Mouse (Mus musculus) hindbrain, embryonic 12.5 days (tissue): ENCODE results near the gene Rlf. TPM values are rescaled to one million over a fixed set of nuclear protein-coding genes. Genes with fewer than 3 reads are reported as not detected.

ENCODE experiments used
- ATAC-seq: fragments of 200-750 bp; cut with Nextera tagmentation; 2 replicates; pipeline ENCODE4 v1.8.0; 2017; ENCODE audit warnings: moderate TSS enrichment; ENCODE audit not compliant: low FRiP score
- H3K27ac ChIP-seq: fragments of 300-500 bp; sonication (generic); 2 replicates; pipeline ENCODE4 v1.5.1; 2016; ENCODE audit warnings: mild to moderate bottlenecking
- H3K27me3 ChIP-seq: fragments of 300-500 bp; sonication (generic); 2 replicates; pipeline ENCODE4 v1.6.1; 2016; ENCODE audit warnings: mild to moderate bottlenecking
- H3K36me3 ChIP-seq: fragments of 300-500 bp; sonication (generic); 2 replicates; pipeline ENCODE4 v1.6.1; 2016; ENCODE audit warnings: mild to moderate bottlenecking
- H3K4me1 ChIP-seq: fragments of 300-500 bp; sonication (generic); 2 replicates; pipeline ENCODE4 v1.6.1; 2016
- H3K4me2 ChIP-seq: fragments of 300-500 bp; sonication (generic); replicated peaks from 2 replicates; pipeline ENCODE4 v1.6.1; 2016; ENCODE audit warnings: mild to moderate bottlenecking
- H3K4me3 ChIP-seq: fragments of 300-500 bp; sonication (generic); 2 replicates; pipeline ENCODE4 v1.5.1; 2016; ENCODE audit warnings: mild to moderate bottlenecking
- H3K9ac ChIP-seq: fragments of 300-500 bp; sonication (generic); 2 replicates; pipeline ENCODE4 v1.6.1; 2016; ENCODE audit warnings: mild to moderate bottlenecking, moderate library complexity
- H3K9me3 ChIP-seq: fragments of 300-500 bp; sonication (generic); replicated peaks from 2 replicates; pipeline ENCODE4 v1.6.1; 2016; ENCODE audit warnings: mild to moderate bottlenecking
- WGBS: fragments of 180-500 bp; shearing (Covaris S2); methylation state at CpG from one replicate; pipeline ENCODE4 v1.1.7; 2016; 5-methylcytosine and 5-hydroxymethylcytosine counted together
- polyA plus RNA-seq: library from polyadenylated mRNA; unstranded; fragments of >200 nt; fragmentation: Nextera tagmentation; extraction: Ambion mirVana; gene quantifications from 2 replicates; pipeline ENCODE4 v1.2.1, GENCODE M21; 2016

Rlf gene
- polyA plus RNA-seq, 1 experiment from 2014 or later, result 39.9 TPM

DNA sequence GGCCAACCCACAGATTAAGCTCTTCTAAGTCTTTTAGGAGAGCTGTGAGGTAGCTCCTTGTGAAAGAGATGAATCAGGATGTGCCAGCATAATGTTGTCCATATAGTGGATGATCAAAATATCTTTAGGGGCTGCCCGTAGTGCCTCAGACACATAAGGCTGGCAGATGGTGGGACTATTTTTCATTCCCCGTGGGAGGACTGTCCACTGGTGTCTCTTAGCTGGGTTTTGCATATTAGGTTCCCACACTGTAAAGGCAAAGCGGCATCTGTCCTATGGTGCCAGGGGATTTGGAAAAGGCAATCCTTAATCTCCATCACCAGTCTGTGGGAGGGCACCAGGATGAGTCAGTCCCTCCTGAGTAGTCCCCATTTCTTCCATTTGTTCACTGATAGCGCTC, 111.6 kb downstream of the Rlf start:
- 82% methylated on average over 4 of the region's 4 CpGs for WGBS
- Histone ChIP-seq H3K9me3 (no peaks in the 10 kb centered on the region), H3K4me3 (no peak overlapping the region), H3K4me2 (no peak overlapping the region), H3K27ac (no peak overlapping the region), H3K27me3 (no peaks in the 10 kb centered on the region), H3K36me3 (no peaks in the 10 kb centered on the region), H3K9ac (no peak overlapping the region), H3K4me1 (no peaks in the 10 kb centered on the region)
- no peak for ATAC-seq

- no peaks in the 10 kb centered on the region for H3K27me3 ChIP-seq
- H3K9me3 ChIP-seq, result no peaks in the 10 kb centered on the region
- no peak within 1 kb of the TSS for H3K27ac ChIP-seq
- WGBS, result under 1% methylated on average over 39 of the region's 39 CpGs
- peaks cover 26% of the 10 kb centered on the region for H3K36me3 ChIP-seq
- H3K4me2 ChIP-seq, result peak within 1 kb of the TSS; percentile 72
- peaks cover 8% of the 10 kb centered on the region for H3K4me1 ChIP-seq
- H3K4me3 ChIP-seq, result peak within 1 kb of the TSS; percentile 66
- ATAC-seq, result peak; percentile 92
- peak within 1 kb of the TSS; percentile 76 for H3K9ac ChIP-seq
Measured at GRCm38 (mm10) chr4:121097650-121098378, 117.1 kb downstream of the Rlf start, which contains the start of gene Zmpste24. Gene Zmpste24, minus strand, starts transcription at chr4:121098241.

Other genes starting within 250 kb of the Rlf start
- gene Smap2, start 197.8 kb downstream of the Rlf start, polyA plus RNA-seq, result 36.2 and 41.7 TPM in 2 replicates
- 55.6 and 63.0 TPM in 2 replicates for gene Col9a2, start 175.7 kb downstream of the Rlf start, polyA plus RNA-seq
- 32.5 and 35.1 TPM in 2 replicates for gene Zmpste24, start 116.8 kb downstream of the Rlf start, polyA plus RNA-seq
- not detected in 2 replicates for gene Tmco2, start 105.9 kb downstream of the Rlf start, polyA plus RNA-seq
- gene Gm12888, start 109.8 kb upstream of the Rlf start, polyA plus RNA-seq, result not detected in 2 replicates
- gene Gm12886, start 208.0 kb upstream of the Rlf start, polyA plus RNA-seq, result not detected in 2 replicates